Mouse (Mus musculus): ENCODE data around the gene Faap24.

Faap24 gene

GRCm38 (mm10) chr7:35396542-35397168 is at the start of gene Faap24, which contains the start of gene Cep89:
Gene Faap24 (minus strand): TSS chr7:35396836.
Gene Cep89 (plus strand): TSS chr7:35397035.
- DNase-seq (ENCODE audit: low spot score in 2 of 2): peak; percentile 95 to 98

DNA sequence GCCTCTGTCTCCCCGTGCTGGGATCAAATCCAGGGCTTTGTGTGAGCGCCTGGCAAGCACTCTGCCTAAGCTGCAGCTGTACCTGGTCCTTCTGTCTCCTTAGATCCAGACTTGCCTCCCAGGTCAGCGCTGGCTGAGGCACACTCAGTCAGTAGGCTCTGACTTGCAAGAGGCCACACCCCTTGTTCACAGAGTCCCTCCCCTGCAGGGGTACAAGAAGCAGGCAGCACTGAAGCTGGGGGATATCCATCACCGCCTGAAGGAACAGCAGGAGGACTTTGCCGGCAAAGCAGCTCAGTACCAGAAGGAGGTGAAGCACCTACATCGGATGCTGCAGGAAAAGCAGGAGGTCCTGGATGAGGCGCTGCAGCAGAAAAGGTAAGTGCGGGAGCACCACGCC is 38.6 kb upstream of the Faap24 start:
- DNase-seq (ENCODE audit: low spot score in 2 of 2): no peak

- no peak for DNase-seq (ENCODE audit: low spot score in 2 of 2)
These were observed 31.5 kb upstream of the Faap24 start for GRCm38 (mm10) chr7:35428146-35428545.

DNA sequence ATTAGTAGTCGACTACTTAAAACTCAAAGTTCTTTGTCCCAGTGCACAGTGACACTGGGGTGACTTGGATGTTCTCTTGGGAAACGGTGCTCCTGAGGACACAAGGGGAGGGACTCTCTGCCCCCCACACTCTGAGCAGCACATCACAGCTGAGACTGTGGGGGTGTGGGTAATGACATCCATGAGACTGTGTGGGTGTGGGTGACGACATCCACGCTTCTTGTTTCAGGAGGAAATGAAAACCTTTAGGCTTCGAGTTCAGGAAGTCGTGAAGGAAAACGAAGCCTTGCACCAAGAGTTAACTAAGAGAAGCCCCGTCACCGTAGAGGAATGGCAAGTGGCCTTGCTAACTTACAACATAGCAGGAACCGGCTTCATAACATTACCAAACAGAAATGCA is 26.4 kb upstream of the Faap24 start:
- DNase-seq (ENCODE audit: low spot score in 2 of 2): no peak

- DNase-seq (ENCODE audit: low spot score in 2 of 2): no peak
These were observed 20.0 kb upstream of the Faap24 start for GRCm38 (mm10) chr7:35416654-35416948.

GRCm38 (mm10) chr7:35415801-35416653 is 19.4 kb upstream of the Faap24 start:
- DNase-seq (ENCODE audit: low spot score in 2 of 2): no peak

DNA sequence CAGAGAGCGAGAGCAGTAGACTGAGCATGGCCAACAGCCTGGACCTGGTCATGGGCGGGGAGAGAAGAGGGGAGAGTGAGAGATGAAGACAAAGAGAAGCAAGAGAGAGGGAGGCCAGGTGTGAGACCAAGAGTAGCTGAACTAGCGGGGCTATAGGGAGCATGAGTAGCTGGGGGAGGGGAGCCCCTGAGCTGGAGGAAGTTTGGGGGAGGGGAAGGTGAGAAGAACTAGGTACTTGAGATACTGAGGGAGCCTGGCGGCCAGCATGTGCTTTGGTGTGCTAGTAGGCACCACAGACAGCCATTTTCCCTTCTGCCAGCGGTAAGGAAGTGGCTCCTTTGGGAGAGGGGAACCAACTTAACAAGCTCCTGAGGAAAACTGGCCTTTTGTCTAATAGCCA is 18.6 kb upstream of the Faap24 start:
- DNase-seq (ENCODE audit: low spot score in 2 of 2): no peak

- DNase-seq (ENCODE audit: low spot score in 2 of 2): no peak
These were observed 4.5 kb upstream of the Faap24 start for GRCm38 (mm10) chr7:35401169-35401568.

DNA sequence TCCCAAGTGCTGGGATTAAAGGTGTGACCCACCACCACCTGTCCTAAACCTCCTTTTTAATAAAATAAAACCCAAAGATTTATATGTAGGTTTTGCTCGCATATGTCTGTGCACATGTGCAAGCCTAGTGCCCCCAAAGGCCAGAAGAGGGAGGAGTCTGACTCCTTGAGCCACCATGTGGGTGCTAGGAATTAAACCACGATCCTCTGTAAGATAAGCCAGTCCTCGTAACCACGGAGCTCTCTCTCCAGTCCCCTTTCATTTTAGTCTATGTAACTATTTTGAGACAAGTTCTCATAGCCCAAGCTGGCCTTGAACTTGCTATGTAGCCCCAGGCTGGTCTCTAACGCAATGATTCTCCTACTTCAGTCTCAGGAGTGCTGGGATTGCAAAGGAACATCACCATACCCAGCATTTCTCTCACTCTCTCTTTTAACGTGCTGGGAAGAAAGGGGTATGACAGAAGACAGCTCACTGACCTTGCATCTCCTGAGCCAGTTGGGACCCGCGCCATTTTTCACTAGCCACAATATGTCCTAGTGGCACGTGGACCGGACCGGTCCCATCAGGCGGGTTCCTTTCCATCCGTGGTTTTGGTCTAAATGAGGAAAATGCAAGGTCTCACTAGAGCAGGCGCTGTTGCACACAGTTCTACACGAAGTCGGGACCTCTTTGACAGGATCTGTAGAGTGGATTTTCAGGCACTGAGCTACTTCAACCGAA is 741 bp downstream of the Faap24 start:
- DNase-seq (ENCODE audit: low spot score in 2 of 2): peak in 1 of 2 experiments; percentile 23

GRCm38 (mm10) chr7:35392935-35393334 is 3.7 kb downstream of the Faap24 start:
- no peak for DNase-seq (ENCODE audit: low spot score in 2 of 2)

DNA sequence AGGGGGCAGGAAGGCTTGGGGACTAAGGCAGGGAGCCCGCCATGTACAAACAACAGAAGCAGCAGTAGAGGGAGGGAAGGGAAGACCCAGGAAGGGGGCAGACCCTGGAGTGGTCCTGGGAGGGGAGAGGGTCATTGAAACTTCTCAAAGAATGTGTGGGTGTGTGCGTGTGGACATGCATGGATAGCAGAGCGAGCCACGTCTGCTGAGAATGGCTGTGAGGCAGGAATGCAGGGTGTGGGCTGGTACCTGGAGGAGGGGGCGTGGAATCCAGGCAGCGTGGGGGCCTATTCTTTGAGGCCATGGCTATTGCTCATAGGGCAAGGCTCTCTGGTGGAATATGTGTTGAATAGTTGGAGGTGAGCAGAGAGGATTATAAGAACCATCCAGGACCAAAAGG is 7.9 kb downstream of the Faap24 start:
- no peak for DNase-seq (ENCODE audit: low spot score in 2 of 2)

GRCm38 (mm10) chr7:35386525-35386952 is 10.1 kb downstream of the Faap24 start:
- no peak for DNase-seq (ENCODE audit: low spot score in 2 of 2)

GRCm38 (mm10) chr7:35382706-35383353 is 13.8 kb downstream of the Faap24 start:
- DNase-seq (ENCODE audit: low spot score in 2 of 2): no peak

DNA sequence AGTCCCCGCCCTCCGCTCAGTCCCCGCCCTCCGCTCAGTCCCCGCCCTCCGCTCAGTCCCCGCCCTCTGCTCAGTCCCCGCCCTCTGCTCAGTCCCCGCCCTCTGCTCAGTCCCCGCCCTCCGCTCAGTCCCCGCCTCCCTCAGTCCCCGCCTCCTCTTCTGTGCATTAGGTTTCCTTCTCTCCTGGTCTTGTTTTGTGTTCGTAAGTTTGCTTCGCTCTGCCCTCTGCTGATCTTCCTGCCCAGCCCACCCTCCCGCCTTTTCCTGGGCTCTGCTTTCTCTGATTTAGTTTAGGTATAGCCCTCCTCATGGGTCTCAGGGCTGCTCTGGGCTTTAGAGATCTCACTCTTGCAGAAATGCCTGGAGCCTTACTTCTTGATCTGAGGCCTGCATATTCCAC is 14.8 kb downstream of the Faap24 start:
- DNase-seq (ENCODE audit: low spot score in 2 of 2): no peak

GRCm38 (mm10) chr7:35380351-35380750 is 16.3 kb downstream of the Faap24 start:
- DNase-seq (ENCODE audit: low spot score in 2 of 2): no peak

DNA sequence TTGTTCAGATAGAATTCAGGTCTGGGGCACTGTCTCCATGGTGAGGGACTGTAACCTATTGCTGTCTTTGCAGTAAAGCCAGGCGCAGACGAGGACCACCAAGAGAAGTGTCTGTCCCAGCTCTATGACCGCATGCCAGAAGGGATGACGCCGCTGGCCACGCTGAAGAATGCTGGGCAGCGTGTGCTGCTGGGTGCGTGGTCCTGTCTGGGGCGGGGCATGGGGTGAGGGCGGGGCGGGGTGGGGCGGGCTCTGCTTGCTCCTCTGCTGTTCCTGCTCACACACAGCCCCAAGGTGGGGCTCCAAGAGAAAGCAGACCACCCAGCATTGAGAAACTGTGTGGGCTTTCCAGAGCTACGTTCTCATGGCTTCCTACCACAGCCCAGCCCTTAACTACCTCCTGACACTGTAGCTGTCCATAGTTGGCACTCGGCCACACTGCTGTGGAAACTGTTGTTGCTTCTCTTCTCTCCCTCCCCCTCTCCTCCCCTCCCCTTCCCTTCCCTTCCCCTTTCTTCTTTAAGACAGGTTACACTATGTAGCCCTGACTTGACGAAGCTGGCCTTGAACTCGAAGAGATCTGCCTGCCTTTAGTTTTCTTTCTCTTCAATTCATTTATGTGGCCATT is 17.0 kb downstream of the Faap24 start:
- no peak for DNase-seq (ENCODE audit: low spot score in 2 of 2)

GRCm38 (mm10) chr7:35376623-35377022 is 20.0 kb downstream of the Faap24 start:
- peak in 1 of 2 experiments; percentile 60 for DNase-seq (ENCODE audit: low spot score in 2 of 2)

GRCm38 (mm10) chr7:35374265-35374664 is 22.4 kb downstream of the Faap24 start:
- DNase-seq (ENCODE audit: low spot score in 2 of 2): no peak

DNA sequence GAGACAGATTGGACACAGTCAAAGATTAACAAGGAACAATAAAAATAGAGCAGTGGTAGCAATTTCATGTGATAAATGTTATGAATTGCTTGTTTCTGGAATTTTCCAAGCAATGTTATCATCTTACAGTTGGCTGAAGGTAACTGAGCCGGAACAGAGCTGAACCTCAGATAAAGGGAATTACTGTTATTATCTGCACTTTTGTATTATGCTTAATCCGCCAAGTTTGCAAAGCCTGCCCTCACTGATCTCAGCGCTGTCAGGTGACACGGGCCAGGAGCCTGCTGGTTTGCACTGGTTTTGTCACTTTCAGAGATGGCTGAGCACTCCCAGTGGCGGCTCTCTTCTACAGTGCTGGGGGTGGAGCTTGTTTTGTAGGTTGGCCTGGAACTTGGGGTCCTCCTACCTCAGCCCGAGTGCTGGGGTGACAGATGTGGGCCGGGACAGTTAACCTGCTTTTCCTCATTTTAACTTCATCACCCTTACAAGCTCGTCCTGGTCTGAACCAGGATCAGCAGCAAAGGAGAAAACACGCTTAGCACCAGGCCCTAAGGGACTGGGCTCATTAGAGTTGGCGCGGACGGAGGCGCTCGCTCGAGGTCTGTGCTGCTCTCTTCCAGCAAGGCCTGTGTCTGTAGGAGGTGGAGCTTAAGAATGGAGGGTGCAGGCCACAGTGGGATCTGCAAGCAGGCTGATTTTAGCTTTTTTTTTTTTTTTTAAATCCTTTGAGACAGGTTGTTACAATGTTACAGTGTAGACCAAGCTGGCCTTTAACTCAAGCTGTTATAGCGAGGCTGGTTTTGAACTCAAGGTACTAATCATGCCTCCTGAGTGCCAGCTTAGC is 23.3 kb downstream of the Faap24 start:
- DNase-seq (ENCODE audit: low spot score in 2 of 2): no peak

DNA sequence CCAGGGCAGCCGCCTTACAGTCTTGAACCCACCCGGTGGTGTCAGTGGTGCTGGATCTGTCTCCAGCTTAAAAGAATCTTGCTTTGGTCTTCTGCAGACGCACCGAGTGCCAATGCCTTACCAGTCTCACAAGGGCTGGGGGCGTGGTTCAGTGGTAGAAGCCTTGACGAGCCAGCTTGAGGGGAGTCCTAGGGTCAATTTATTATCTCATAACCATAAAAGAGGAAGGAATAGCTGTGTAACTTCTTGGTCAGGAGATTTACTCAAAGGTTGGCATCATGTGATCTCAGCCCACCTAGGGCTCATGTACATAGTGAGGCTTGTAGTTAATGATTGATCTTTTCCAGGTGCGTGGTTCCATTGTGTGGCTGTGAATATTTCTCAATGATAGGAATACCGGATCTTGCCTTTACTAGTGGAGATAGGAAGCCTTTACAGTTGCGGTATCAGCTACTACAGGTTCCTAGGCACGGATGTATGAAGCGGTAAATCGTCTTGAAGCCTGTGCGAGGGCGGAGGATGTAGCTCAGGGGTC is 24.1 kb downstream of the Faap24 start:
- DNase-seq (ENCODE audit: low spot score in 2 of 2): no peak

All from cerebellum, postnatal 4 days (tissue).